Mouse (Mus musculus) retina, postnatal 1 day (tissue): ENCODE measurements around the gene 5830473C10Rik.
"Not testable (repeated sequence)": the region's sequence is repeated elsewhere in the genome, so short reads cannot be mapped to it uniquely, and the experiment has no call there.

Experiments used
- DNase-seq: peaks from one replicate; pipeline ENCODE4 v3.0.0-alpha.2; 2012

The 5830473C10Rik gene

DNA sequence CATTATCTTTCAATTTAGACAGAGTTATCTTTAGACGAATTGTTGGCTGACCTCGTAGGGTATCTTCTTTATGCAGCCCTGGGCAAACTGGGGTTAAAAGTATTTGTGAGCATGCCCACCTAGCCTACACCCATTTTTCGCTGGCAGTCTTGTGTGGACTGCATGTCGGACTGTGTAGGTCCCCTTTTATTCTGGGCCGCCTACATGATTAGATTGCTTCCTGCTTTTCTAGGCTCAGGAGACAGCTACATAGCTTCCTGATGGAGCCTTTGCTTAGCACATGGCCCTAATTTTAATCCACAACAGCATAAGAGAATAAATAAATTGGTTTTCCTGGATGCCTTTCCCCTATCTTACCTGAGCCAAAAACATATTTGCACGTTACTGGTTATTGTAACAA, 35.2 kb downstream of the 5830473C10Rik start:
- DNase-seq = no peak

DNA sequence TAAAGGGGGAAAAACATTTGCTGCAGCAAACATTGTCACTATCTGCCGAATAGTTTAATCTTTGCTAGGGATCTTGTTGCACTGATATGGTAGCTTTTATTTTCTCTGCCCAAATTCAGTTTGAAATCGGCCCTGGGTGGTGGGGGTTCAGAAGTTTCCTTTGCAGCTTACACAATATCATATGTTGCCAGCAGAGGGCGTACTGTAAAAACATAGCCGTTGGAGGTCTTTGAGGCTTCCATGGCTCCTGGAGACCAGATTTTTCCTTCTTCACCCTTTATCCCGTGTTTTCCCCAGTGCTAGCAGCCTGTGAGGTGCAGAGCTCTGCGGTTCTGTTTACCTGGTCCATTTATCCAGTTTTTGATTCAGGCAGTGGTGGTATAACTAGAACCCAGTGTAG, 40.6 kb downstream of the 5830473C10Rik start:
- DNase-seq = peak; percentile 73

DNA sequence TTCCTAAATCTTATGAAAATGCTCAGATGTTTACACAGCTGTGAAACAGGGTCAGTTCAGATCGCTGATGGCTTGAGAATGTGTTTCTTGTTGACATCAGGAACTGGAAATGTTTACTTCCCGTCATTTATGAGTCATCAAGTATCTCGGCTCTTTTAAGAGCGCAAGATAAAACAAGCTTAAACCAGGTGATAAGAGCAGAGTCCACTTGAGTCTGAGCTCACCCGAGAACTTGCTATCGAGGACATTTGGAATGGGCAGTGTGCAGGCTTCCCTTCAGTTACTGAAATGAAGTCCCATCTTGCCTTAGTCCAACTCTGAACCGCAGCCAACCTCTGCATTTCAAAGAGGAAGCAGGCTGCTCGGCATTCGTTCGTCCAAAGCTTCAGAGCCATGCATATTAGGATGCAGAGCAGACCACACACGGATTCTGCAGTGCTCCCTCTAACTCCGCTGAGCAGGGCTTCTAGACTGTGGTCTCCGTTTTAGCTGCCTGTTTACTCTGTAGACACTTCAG, 42.6 kb downstream of the 5830473C10Rik start:
- no peak for DNase-seq

GRCm38 (mm10) chr5:90608906-90609305, 48.0 kb downstream of the 5830473C10Rik start:
- no peak for DNase-seq

GRCm38 (mm10) chr5:90611388-90611787, 50.5 kb downstream of the 5830473C10Rik start:
- DNase-seq = no peak

GRCm38 (mm10) chr5:90611996-90612611, 51.2 kb downstream of the 5830473C10Rik start:
- no peak for DNase-seq

DNA sequence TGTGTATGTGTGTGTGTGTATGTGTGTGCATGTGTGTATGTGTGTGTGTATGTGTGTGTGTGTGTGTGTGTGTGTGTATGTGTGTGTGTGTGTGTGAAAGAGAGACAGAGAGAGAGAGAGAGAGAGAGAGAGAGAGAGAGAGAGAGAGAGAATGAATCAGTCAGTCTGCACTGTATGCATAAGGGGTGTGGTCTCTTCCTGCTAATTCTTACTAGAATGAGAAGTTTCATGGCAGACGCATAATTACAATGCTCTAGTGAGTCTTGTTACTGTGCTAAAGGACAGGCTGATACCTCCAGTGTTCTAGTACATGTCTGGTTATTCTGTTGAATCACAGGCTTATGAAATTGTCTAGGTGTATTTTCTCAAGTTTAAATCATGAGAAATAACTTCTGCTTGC, 51.8 kb downstream of the 5830473C10Rik start:
- not testable (repeated sequence) for DNase-seq

DNA sequence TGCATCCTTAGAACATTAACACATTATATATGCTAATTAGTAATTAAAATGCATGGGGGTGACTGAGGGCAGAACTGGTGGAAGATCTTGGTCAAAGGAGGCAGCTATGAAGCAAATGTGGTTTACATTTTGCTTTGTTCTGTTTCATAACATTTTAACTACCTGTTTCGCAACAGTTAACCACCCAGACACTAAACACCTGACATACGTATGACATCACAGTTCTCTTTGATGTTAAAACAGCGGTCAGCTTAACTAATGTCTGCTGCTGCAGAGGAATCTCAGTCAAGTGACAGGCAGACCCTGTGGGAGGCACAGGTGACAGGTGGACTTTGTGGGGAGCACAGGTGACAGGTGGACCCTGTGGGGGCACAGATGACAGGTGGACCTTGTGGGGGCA, 57.0 kb downstream of the 5830473C10Rik start:
- DNase-seq = no peak

DNA sequence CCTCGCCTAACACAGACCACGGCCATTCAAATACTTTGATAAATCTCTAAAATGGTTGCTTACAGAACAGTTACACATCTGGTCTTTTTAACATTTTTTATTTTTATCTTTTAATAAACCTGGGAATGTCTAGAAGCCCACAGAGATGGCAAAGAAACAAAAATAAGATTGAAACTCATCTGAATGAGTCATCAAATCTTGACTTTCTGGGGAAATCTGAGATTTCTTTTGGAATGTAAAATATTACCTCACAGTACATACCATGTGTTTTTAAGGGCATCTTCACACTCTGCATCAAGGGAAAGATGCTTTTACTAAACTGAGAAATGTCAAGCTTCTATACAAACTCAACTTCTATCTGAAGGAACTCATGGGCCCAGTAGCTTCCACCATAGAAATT, 60.4 kb downstream of the 5830473C10Rik start:
- no peak for DNase-seq

DNA sequence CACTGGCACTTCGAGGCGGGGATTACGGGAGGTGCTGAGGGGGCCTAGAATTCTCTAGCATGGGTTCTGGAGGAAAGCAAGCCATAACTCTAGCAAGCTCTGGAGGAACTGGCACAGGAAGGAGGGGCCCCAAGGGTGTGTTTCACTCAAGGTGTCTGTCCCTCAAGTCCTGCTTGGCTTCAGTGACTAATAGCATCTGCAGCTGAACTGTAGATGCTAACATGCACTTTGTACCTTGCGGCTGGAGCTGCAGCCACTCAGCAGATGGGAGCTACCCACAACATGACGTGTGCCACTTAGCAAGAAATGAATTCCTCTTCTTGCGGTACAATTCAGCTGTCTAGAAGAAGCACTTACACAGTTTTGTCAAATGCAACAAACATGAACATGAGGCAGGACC, 60.8 kb downstream of the 5830473C10Rik start:
- DNase-seq = no peak

DNA sequence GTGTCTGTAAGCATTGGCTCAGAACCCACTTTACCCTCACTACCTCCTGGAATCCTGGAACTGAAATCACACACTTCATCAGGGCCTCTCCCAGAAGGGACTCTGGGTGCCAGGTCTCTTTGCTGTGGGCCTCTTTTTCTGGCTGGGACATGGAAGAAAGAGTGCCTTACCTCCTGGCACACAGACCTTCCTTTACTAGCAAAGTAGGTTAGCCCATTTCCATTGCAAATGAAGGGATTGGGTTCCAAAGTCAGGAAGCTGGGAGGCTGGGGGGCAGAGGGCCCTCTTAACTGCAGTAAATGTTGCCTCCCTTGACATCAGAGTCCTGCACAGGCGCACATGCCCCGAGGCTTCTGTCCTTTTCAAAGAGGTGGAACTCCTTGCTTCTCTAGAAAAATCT, 62.3 kb downstream of the 5830473C10Rik start:
- DNase-seq = no peak

DNA sequence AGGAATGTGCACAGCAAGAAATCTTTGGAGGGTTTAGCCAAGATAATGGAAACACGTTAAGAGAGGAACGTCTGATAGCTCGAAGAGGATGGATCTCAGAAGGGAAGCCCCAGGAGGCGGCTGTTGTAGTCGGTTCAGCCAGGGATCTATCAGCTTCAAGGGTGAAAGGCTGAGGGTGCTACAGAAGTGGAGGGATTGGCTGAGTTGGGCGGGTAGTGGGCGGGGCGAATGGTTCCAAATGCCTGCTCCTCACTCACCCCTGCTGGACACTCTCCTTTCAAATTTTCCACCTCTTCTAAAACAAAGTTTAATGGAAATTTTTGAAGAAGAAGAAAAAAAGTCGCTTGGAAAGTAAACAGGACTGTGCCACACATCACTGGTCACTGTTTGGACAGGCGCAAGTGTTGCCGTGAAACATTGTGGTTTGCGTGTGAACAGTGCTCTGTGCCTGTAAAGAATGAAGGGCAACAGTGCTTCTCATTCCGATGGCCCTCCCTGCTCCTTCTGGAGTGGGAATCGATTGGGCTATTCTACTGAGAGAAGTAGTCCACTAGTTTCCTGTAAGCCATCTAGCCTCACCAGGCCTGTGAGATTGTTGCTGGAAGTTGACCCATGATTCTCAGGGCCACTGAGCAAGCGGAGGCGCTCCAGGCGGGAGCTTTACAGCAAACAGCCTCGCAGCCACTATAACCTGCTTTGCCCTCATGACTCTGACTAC, 64.0 kb downstream of the 5830473C10Rik start:
- no peak for DNase-seq

- no peak for DNase-seq
These were observed 66.5 kb downstream of the 5830473C10Rik start for GRCm38 (mm10) chr5:90627423-90627822.

DNA sequence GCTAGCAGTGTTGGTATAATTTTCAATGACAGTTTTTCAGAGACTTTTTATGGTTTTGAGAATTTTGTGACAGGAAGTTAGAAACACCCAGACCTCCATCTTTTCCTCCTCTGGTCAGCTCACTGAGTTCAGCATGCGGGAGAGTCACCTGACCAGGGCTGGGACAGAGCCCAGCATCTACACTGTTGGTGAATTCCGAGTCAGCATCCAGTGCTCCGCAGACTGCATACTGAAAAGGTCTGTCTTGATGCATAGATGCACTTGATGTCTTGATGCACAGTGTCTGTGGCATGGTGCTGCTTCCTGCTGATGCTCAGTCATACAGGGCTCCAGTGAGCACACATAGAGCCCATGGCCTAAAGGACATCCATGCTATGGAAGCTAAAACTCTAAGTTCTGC, 67.1 kb downstream of the 5830473C10Rik start:
- no peak for DNase-seq

DNA sequence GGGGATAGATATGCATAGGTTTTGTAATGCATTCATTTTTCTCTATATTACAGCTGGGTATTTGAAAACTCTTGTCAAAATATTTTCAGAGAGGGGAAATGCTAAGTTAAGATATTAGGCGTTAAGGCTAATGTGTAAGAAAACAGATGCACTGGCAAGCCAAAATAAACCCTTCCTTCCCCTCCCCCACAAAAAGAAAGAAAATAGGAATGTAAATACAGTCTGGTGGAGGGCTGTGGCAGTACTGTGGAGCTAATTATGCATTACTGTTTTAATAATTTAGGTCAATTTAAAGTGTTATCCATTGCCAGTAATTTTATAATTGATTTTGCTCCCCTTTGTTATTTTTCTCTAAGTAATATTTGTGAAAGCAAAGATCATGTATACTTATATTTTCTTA, 67.6 kb downstream of the 5830473C10Rik start:
- no peak for DNase-seq

GRCm38 (mm10) chr5:90634885-90635284, 74.0 kb downstream of the 5830473C10Rik start:
- no peak for DNase-seq

- peak; percentile 40 for DNase-seq
These were observed 79.6 kb downstream of the 5830473C10Rik start, which contains the start of gene Rassf6 for GRCm38 (mm10) chr5:90640286-90641217. TSS of gene Rassf6 (minus strand) at chr5:90640657.

GRCm38 (mm10) chr5:90641218-90641610, 80.3 kb downstream of the 5830473C10Rik start:
- DNase-seq = no peak

GRCm38 (mm10) chr5:90645579-90645978, 84.7 kb downstream of the 5830473C10Rik start:
- DNase-seq = no peak

DNA sequence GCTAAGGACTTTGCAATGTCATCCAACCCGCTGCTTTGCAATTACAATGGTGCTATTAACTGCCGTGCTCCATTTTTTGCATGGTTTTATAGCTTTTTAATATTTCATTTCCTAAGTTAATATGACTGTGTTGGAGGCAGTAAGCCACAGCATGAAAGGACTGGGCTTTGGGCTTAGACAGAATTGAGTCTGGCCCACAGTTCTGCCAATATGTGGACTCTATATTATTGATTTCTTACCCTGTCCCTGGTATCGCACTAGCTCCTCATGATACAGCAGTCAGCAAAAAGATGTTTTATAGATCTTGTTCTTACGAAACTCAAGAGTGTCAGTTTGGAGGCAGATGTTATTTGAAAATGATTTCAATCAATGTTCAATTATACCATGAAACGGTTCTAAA, 85.5 kb downstream of the 5830473C10Rik start:
- no peak for DNase-seq
